Mouse (Mus musculus): ENCODE results near the gene Atf3. TPM values are rescaled to one million over a fixed set of nuclear protein-coding genes. Genes with fewer than 3 reads are reported as not detected.

The Atf3 gene
- polyA plus RNA-seq, 1 experiment = 1.6 TPM

- TF ChIP-seq CTCF (IDR thresholded peaks at IDR 0.05; ENCODE audit: extremely low read depth, insufficient read depth, insufficient read length, insufficient replicate concordance) (no peak), POLR2A (IDR thresholded peaks at IDR 0.05; ENCODE audit: low read depth, low read length) (no peak)
- H3K27me3 ChIP-seq (ENCODE audit: control insufficient read depth, insufficient read depth, low read length) = no peaks in the 10 kb centered on the region
- no peak for DNase-seq (ENCODE audit: low read depth in 1 of 2, low spot score in 2 of 2)
- no peaks in the 10 kb centered on the region for H3K36me3 ChIP-seq (ENCODE audit: control insufficient read depth, insufficient read depth, low read length)
- peaks cover 2% of the 10 kb centered on the region; the same call in 1 of the 2 replicates for H3K4me1 ChIP-seq (ENCODE audit: control insufficient read depth, insufficient read depth, insufficient read length)
- 78% methylated on average over 2 of the region's 2 CpGs for WGBS
- no peak overlapping the region for H3K4me3 ChIP-seq (ENCODE audit: extremely low read depth, insufficient read depth, insufficient read length)
- no peak overlapping the region for H3K27ac ChIP-seq (ENCODE audit: insufficient read depth, low read length)
Measured at GRCm38 (mm10) chr1:191123696-191124095, 94.1 kb downstream of the Atf3 start.

- H3K27ac ChIP-seq (ENCODE audit: insufficient read depth, low read length) = no peak overlapping the region
- no peaks in the 10 kb centered on the region for H3K27me3 ChIP-seq (ENCODE audit: control insufficient read depth, insufficient read depth, low read length)
- WGBS = 46% methylated on average over 3 of the region's 3 CpGs
- no peak for TF ChIP-seq POLR2A (IDR thresholded peaks at IDR 0.05; ENCODE audit: low read depth, low read length)
- no peak for TF ChIP-seq CTCF (IDR thresholded peaks at IDR 0.05; ENCODE audit: extremely low read depth, insufficient read depth, insufficient read length, insufficient replicate concordance)
- H3K4me3 ChIP-seq (ENCODE audit: extremely low read depth, insufficient read depth, insufficient read length) = no peak overlapping the region
- H3K36me3 ChIP-seq (ENCODE audit: control insufficient read depth, insufficient read depth, low read length) = no peaks in the 10 kb centered on the region
- peaks cover 2% of the 10 kb centered on the region; the same call in 1 of the 2 replicates for H3K4me1 ChIP-seq (ENCODE audit: control insufficient read depth, insufficient read depth, insufficient read length)
- no peak for DNase-seq (ENCODE audit: low read depth in 1 of 2, low spot score in 2 of 2)
Measured at GRCm38 (mm10) chr1:191122744-191123143, 95.1 kb downstream of the Atf3 start.

Other genes starting within 250 kb of the Atf3 start
- gene Vash2, start 238.7 kb downstream of the Atf3 start, polyA plus RNA-seq (2012; rRNA removed) = 0.56 and 1.2 TPM in 2 replicates
- gene Flvcr1, start 191.9 kb downstream of the Atf3 start, polyA plus RNA-seq (2012; rRNA removed) = 15.6 and 26.4 TPM in 2 replicates
- not detected in 2 replicates for gene Spata45, start 181.4 kb downstream of the Atf3 start, polyA plus RNA-seq (2012; rRNA removed)
- 2.2 and 2.6 TPM in 2 replicates for gene Tatdn3, start 155.1 kb downstream of the Atf3 start, polyA plus RNA-seq (2012; rRNA removed)
- gene Nsl1, start 155.0 kb downstream of the Atf3 start, polyA plus RNA-seq (2012; rRNA removed) = 1.4 and 3.5 TPM in 2 replicates
- 22.7 and 30.7 TPM in 2 replicates for gene Batf3, start 120.2 kb downstream of the Atf3 start, polyA plus RNA-seq (2012; rRNA removed)
- not detected in 2 replicates for gene Fam71a, start 53.2 kb downstream of the Atf3 start, polyA plus RNA-seq (2012; rRNA removed)
- gene Nenf, start 100.2 kb upstream of the Atf3 start, polyA plus RNA-seq (2012; rRNA removed) = 51.4 and 59.6 TPM in 2 replicates
- 12.4 and 14.9 TPM in 2 replicates for gene Tmem206, start 107.9 kb upstream of the Atf3 start, polyA plus RNA-seq (2012; rRNA removed)
- 49.2 and 65.2 TPM in 2 replicates for gene Ppp2r5a, start 185.2 kb upstream of the Atf3 start, polyA plus RNA-seq (2012; rRNA removed)